Mouse (Mus musculus): ENCODE data around the gene Dusp28. TPM values are rescaled to one million over a fixed set of nuclear protein-coding genes. Genes with fewer than 3 reads are reported as not detected.

Dusp28 gene
- polyA plus RNA-seq, 1 experiment from 2014 or later = 11.4 TPM

GRCm38 (mm10) chr1:92878066-92878741 lies 28.6 kb upstream of the Dusp28 start:
- Histone ChIP-seq H3K9me3 (replicated peaks; ENCODE audit: control insufficient read depth, low read length) (no peaks in the 10 kb centered on the region), H3K27me3 (ENCODE audit: control insufficient read depth, insufficient read depth, low read length) (no peaks in the 10 kb centered on the region), H3K36me3 (ENCODE audit: control insufficient read depth, insufficient read depth, low read length) (no peaks in the 10 kb centered on the region), H3K27ac (ENCODE audit: low read length) (no peak overlapping the region), H3K9ac (ENCODE audit: low read length) (no peak overlapping the region), H3K4me2 (ENCODE audit: low read depth, low read length) (no peak overlapping the region), H3K4me1 (ENCODE audit: control insufficient read depth, insufficient read depth, low read length) (no peaks in the 10 kb centered on the region), H3K4me3 (replicated peaks; ENCODE audit: low read length) (no peak overlapping the region)
- WGBS = 79% methylated on average over 13 of the region's 13 CpGs
- no peak for ATAC-seq (ENCODE audit: insufficient read depth, low FRiP score)

DNA sequence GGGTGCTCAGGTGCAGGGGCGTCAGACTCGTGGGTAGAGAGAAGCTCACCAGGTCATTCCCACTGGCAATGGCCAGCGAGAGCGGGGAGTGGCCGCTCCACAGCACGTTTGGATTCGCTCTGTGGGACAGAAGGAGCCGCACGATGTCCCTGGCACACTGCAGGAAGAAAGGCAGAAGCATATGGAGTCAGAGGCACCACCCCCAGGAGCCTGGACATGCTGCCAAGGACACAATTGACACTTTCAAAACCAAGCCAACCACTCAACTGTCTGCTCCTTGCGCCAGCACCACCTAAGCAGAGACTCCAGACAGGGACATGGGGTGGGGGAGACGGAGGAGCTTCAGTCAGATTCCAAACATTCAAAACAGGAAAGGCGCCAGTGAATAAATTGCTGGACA lies 27.5 kb upstream of the Dusp28 start:
- no peak for ATAC-seq (ENCODE audit: insufficient read depth, low FRiP score)
- no peaks in the 10 kb centered on the region for H3K9me3 ChIP-seq (replicated peaks; ENCODE audit: control insufficient read depth, low read length)
- no peak overlapping the region for H3K4me2 ChIP-seq (ENCODE audit: low read depth, low read length)
- no peaks in the 10 kb centered on the region for H3K36me3 ChIP-seq (ENCODE audit: control insufficient read depth, insufficient read depth, low read length)
- H3K27me3 ChIP-seq (ENCODE audit: control insufficient read depth, insufficient read depth, low read length) = no peaks in the 10 kb centered on the region
- no peaks in the 10 kb centered on the region for H3K4me1 ChIP-seq (ENCODE audit: control insufficient read depth, insufficient read depth, low read length)
- no peak overlapping the region for H3K9ac ChIP-seq (ENCODE audit: low read length)
- 84% methylated on average over 12 of the region's 12 CpGs for WGBS
- no peak overlapping the region for H3K4me3 ChIP-seq (replicated peaks; ENCODE audit: low read length)
- H3K27ac ChIP-seq (ENCODE audit: low read length) = no peak overlapping the region

DNA sequence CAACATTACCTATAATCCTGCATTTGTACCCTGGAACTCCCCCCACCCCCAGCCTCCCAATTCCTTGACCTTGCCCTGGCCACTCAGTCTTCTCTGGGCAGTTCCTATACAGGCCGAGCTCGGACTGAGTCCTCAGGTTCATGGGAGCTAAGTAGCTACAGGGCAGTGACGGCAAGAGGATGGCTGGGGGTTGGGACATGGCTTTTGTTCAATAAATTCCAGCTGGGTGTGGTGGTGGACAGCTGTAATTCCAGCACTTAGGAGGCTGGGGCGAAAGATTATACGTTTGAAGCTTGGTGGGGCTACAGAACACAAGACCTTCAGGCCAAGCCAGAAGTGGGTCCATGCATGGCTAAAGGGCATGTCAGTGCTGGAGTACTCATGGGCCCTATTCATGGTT lies 26.7 kb upstream of the Dusp28 start:
- ATAC-seq (ENCODE audit: insufficient read depth, low FRiP score) = no peak
- H3K36me3 ChIP-seq (ENCODE audit: control insufficient read depth, insufficient read depth, low read length) = no peaks in the 10 kb centered on the region
- 75% methylated on average over 5 of the region's 5 CpGs for WGBS
- no peak overlapping the region for H3K4me2 ChIP-seq (ENCODE audit: low read depth, low read length)
- H3K9ac ChIP-seq (ENCODE audit: low read length) = no peak overlapping the region
- H3K4me3 ChIP-seq (replicated peaks; ENCODE audit: low read length) = no peak overlapping the region
- H3K9me3 ChIP-seq (replicated peaks; ENCODE audit: control insufficient read depth, low read length) = no peaks in the 10 kb centered on the region
- no peak overlapping the region for H3K27ac ChIP-seq (ENCODE audit: low read length)
- H3K27me3 ChIP-seq (ENCODE audit: control insufficient read depth, insufficient read depth, low read length) = no peaks in the 10 kb centered on the region
- no peaks in the 10 kb centered on the region for H3K4me1 ChIP-seq (ENCODE audit: control insufficient read depth, insufficient read depth, low read length)

GRCm38 (mm10) chr1:92881982-92882381 lies 24.8 kb upstream of the Dusp28 start:
- no peaks in the 10 kb centered on the region for H3K27me3 ChIP-seq (ENCODE audit: control insufficient read depth, insufficient read depth, low read length)
- no peak overlapping the region for H3K4me2 ChIP-seq (ENCODE audit: low read depth, low read length)
- no peak overlapping the region for H3K27ac ChIP-seq (ENCODE audit: low read length)
- no peak overlapping the region for H3K9ac ChIP-seq (ENCODE audit: low read length)
- H3K4me3 ChIP-seq (replicated peaks; ENCODE audit: low read length) = no peak overlapping the region
- no peak for ATAC-seq (ENCODE audit: insufficient read depth, low FRiP score)
- 81% methylated on average over 6 of the region's 6 CpGs for WGBS
- no peaks in the 10 kb centered on the region for H3K4me1 ChIP-seq (ENCODE audit: control insufficient read depth, insufficient read depth, low read length)
- H3K9me3 ChIP-seq (replicated peaks; ENCODE audit: control insufficient read depth, low read length) = no peaks in the 10 kb centered on the region
- H3K36me3 ChIP-seq (ENCODE audit: control insufficient read depth, insufficient read depth, low read length) = no peaks in the 10 kb centered on the region

DNA sequence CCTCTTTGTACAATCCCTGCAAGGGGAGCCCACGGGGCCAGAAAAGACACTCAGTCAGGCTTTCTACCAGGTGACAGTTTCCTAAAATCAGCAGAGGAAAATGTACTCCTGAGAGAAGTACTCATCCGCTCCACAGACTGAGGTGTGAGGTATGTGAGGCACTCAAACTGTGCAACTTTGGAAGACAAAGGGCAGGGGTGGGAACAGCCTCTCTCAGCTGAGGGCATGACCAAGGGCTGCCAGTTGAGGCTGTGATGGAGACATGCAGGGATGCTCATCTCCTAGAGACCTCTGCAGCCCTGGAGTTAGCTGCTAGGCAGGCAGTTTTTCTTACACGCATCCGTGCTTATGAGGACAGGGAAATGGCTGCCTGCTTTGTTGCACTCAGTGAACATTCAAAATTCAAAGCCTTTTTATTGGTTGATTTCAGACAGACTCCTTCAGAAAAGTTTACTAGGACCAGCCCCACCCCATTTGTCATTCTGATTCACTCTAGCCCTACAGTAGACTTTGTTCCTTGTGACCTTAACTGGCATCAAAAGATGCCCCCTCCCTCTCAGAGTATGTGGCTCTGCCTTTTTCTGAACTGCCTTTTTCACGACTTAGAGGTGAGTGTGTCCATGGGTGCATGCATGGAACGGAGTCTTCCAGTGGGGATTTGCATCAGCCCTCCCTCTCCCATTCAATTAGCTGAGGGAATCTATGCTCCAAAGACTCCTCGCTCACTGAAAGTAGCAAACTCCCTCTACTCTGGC lies 17.7 kb upstream of the Dusp28 start:
- H3K9me3 ChIP-seq (replicated peaks; ENCODE audit: control insufficient read depth, low read length) = no peaks in the 10 kb centered on the region
- no peaks in the 10 kb centered on the region for H3K27me3 ChIP-seq (ENCODE audit: control insufficient read depth, insufficient read depth, low read length)
- WGBS = 66% methylated on average over 7 of the region's 7 CpGs
- no peaks in the 10 kb centered on the region for H3K4me1 ChIP-seq (ENCODE audit: control insufficient read depth, insufficient read depth, low read length)
- ATAC-seq (ENCODE audit: insufficient read depth, low FRiP score) = no peak
- no peaks in the 10 kb centered on the region for H3K36me3 ChIP-seq (ENCODE audit: control insufficient read depth, insufficient read depth, low read length)
- no peak overlapping the region for H3K4me3 ChIP-seq (replicated peaks; ENCODE audit: low read length)
- no peak overlapping the region for H3K4me2 ChIP-seq (ENCODE audit: low read depth, low read length)
- no peak overlapping the region for H3K27ac ChIP-seq (ENCODE audit: low read length)
- H3K9ac ChIP-seq (ENCODE audit: low read length) = no peak overlapping the region

DNA sequence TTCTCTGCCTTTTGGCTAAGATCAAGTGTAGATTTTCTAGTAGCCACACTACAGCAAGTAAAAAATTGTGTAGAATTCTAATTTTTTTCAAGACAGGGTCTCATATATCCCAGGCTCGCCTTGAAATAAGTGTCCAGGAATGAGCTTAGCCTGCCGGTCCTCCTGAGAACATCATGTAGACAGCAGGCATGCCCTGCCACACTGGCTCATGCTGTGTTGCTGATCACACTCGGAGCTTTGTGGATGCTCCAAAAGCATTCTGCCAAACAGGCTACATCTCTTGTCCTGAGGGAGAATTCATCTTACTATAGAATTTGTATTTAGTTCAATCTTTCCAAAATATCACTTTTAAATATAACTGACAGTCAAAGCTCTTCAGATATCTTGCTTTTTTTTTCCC lies 14.0 kb upstream of the Dusp28 start:
- Histone ChIP-seq H3K4me2 (ENCODE audit: low read depth, low read length) (no peak overlapping the region), H3K36me3 (ENCODE audit: control insufficient read depth, insufficient read depth, low read length) (no peaks in the 10 kb centered on the region), H3K27me3 (ENCODE audit: control insufficient read depth, insufficient read depth, low read length) (no peaks in the 10 kb centered on the region), H3K9me3 (replicated peaks; ENCODE audit: control insufficient read depth, low read length) (no peaks in the 10 kb centered on the region), H3K9ac (ENCODE audit: low read length) (no peak overlapping the region), H3K27ac (ENCODE audit: low read length) (no peak overlapping the region), H3K4me3 (replicated peaks; ENCODE audit: low read length) (no peak overlapping the region), H3K4me1 (ENCODE audit: control insufficient read depth, insufficient read depth, low read length) (no peaks in the 10 kb centered on the region)
- 61% methylated on average over 3 of the region's 3 CpGs for WGBS
- ATAC-seq (ENCODE audit: insufficient read depth, low FRiP score) = no peak

DNA sequence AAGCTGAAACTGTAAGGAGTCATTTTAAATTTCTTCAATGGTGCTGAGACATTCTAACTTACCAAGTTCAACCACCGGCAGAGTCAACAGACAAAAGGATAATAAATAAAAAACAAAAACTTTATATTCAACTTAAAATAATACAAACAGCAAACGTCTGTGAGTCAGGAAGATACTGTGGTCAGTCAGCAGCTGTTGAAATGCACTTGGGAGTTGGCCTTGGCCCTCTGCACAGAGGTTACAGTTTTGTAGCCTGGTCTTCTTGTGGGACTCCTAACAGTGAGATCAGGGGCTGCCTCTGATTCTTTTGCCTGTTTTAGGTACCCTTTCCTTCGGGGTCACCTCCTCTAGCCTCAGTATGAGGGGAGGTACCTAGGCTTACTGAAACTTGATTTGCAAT lies 12.9 kb upstream of the Dusp28 start:
- no peaks in the 10 kb centered on the region for H3K4me1 ChIP-seq (ENCODE audit: control insufficient read depth, insufficient read depth, low read length)
- no peaks in the 10 kb centered on the region for H3K9me3 ChIP-seq (replicated peaks; ENCODE audit: control insufficient read depth, low read length)
- no peak overlapping the region for H3K27ac ChIP-seq (ENCODE audit: low read length)
- no peak overlapping the region for H3K4me2 ChIP-seq (ENCODE audit: low read depth, low read length)
- no peaks in the 10 kb centered on the region for H3K27me3 ChIP-seq (ENCODE audit: control insufficient read depth, insufficient read depth, low read length)
- no peak overlapping the region for H3K4me3 ChIP-seq (replicated peaks; ENCODE audit: low read length)
- WGBS = 64% methylated on average over 3 of the region's 3 CpGs
- H3K36me3 ChIP-seq (ENCODE audit: control insufficient read depth, insufficient read depth, low read length) = no peaks in the 10 kb centered on the region
- ATAC-seq (ENCODE audit: insufficient read depth, low FRiP score) = no peak
- H3K9ac ChIP-seq (ENCODE audit: low read length) = no peak overlapping the region

GRCm38 (mm10) chr1:92895089-92895488 lies 11.7 kb upstream of the Dusp28 start:
- no peaks in the 10 kb centered on the region for H3K9me3 ChIP-seq (replicated peaks; ENCODE audit: control insufficient read depth, low read length)
- no peak overlapping the region for H3K4me3 ChIP-seq (replicated peaks; ENCODE audit: low read length)
- no peaks in the 10 kb centered on the region for H3K36me3 ChIP-seq (ENCODE audit: control insufficient read depth, insufficient read depth, low read length)
- WGBS = 11% methylated on average over 3 of the region's 3 CpGs
- H3K9ac ChIP-seq (ENCODE audit: low read length) = no peak overlapping the region
- no peak overlapping the region for H3K27ac ChIP-seq (ENCODE audit: low read length)
- no peak for ATAC-seq (ENCODE audit: insufficient read depth, low FRiP score)
- H3K4me2 ChIP-seq (ENCODE audit: low read depth, low read length) = no peak overlapping the region
- H3K4me1 ChIP-seq (ENCODE audit: control insufficient read depth, insufficient read depth, low read length) = no peaks in the 10 kb centered on the region
- H3K27me3 ChIP-seq (ENCODE audit: control insufficient read depth, insufficient read depth, low read length) = no peaks in the 10 kb centered on the region

- Histone ChIP-seq H3K27ac (ENCODE audit: low read length) (no peak within 1 kb of the TSS), H3K4me1 (ENCODE audit: control insufficient read depth, insufficient read depth, low read length) (peaks cover 14% of the 10 kb centered on the region), H3K9me3 (replicated peaks; ENCODE audit: control insufficient read depth, low read length) (no peaks in the 10 kb centered on the region), H3K9ac (ENCODE audit: low read length) (0 out of 2 replicates have a peak within 1 kb of the TSS, but pooled peaks have one; percentile 8), H3K27me3 (ENCODE audit: control insufficient read depth, insufficient read depth, low read length) (no peaks in the 10 kb centered on the region; the same call in 1 of the 2 replicates), H3K4me3 (replicated peaks; ENCODE audit: low read length) (peak within 1 kb of the TSS; percentile 30), H3K36me3 (ENCODE audit: control insufficient read depth, insufficient read depth, low read length) (no peaks in the 10 kb centered on the region), H3K4me2 (ENCODE audit: low read depth, low read length) (peak within 1 kb of the TSS; percentile 56)
- WGBS = 1% methylated on average over 15 of the region's 15 CpGs
- ATAC-seq (ENCODE audit: insufficient read depth, low FRiP score) = peak; percentile 56; the same call in 1 of the 2 replicates
Observed at GRCm38 (mm10) chr1:92902786-92903185, 4.0 kb upstream of the Dusp28 start, which contains the start of gene Ankmy1. TSS of gene Ankmy1 (minus strand) at chr1:92902906.

Measured in stomach, embryonic 16.5 days (tissue).